In genomic region chr8:106511531-106512041, GRCm38 (mm10) we compare ENCODE assay signal across 9 mouse cellular contexts. TPM values are rescaled to one million over a fixed set of nuclear protein-coding genes. Genes with fewer than 3 reads are reported as not detected.
DNase-seq lines count a peak whose midpoint lies in the region; ATAC-seq and TF ChIP-seq lines count a peak whose summit lies in the region.
"Had no signal": no experiment of that assay in that cellular context is flagged by ENCODE, and none has a peak within 500 bp of the region (broad histone marks: within the 10 kb centered on the region; RNA-seq: fewer than 3 reads in every experiment).

No protein-coding gene starts in this region.

- peaks cover 11% of the 10 kb centered on the region for H3K4me1 ChIP-seq in lung, adult 2 months (ENCODE audit: control insufficient read depth, insufficient read depth, low read length)
- H3K4me1 ChIP-seq in heart, embryonic 14.5 days (ENCODE audit: control insufficient read depth in 2 of 2, insufficient read depth in 2 of 2, low read length in 2 of 2) = peaks cover 16 to 33% of the 10 kb centered on the region in 2 experiments
- H3K4me1 ChIP-seq in limb, embryonic 12.5 days (replicated peaks) = peaks cover 74% of the 10 kb centered on the region
- peaks cover 24% of the 10 kb centered on the region for H3K4me1 ChIP-seq in neural tube, embryonic 11.5 days (ENCODE audit: control insufficient read depth, insufficient read depth, low read length)

- no peak for TF ChIP-seq CTCF in lung, adult 2 months (IDR thresholded peaks at IDR 0.05; ENCODE audit: insufficient read depth, low read length)

- H3K9ac ChIP-seq in heart, embryonic 14.5 days (ENCODE audit: low read length) = peak overlapping the region; percentile 92
- peak overlapping the region; percentile 71 for H3K9ac ChIP-seq in limb, embryonic 12.5 days (replicated peaks)
- peak overlapping the region; percentile 37 for H3K9ac ChIP-seq in neural tube, embryonic 11.5 days (ENCODE audit: low read length)

- peak overlapping the region; percentile 26 for H3K4me3 ChIP-seq in lung, adult 2 months (replicated peaks; ENCODE audit: extremely low read depth, low read depth, low read length)
- peak overlapping the region; percentile 66 to 68 for H3K4me3 ChIP-seq in heart, embryonic 14.5 days (ENCODE audit: control insufficient read depth in 1 of 2, insufficient read depth in 1 of 2, low read depth in 1 of 2, low read length in 2 of 2)
- H3K4me3 ChIP-seq in limb, embryonic 12.5 days (replicated peaks) = peak overlapping the region; percentile 63
- H3K4me3 ChIP-seq in neural tube, embryonic 11.5 days (ENCODE audit: low read depth, low read length) = peak overlapping the region; percentile 35

- peak overlapping the region; percentile 85 for H3K4me2 ChIP-seq in heart, embryonic 14.5 days (ENCODE audit: low read length)
- H3K4me2 ChIP-seq in limb, embryonic 12.5 days = peak overlapping the region; percentile 77
- peak overlapping the region; percentile 59 for H3K4me2 ChIP-seq in neural tube, embryonic 11.5 days (ENCODE audit: low read depth)

- H3K36me3 ChIP-seq in heart, embryonic 14.5 days (ENCODE audit: control insufficient read depth, insufficient read depth, low read length) = no peaks in the 10 kb centered on the region
- H3K36me3 ChIP-seq in limb, embryonic 12.5 days = peaks cover 10% of the 10 kb centered on the region
- H3K36me3 ChIP-seq in neural tube, embryonic 11.5 days (ENCODE audit: control insufficient read depth, insufficient read depth, low read length) = no peaks in the 10 kb centered on the region

- no peaks in the 10 kb centered on the region for H3K27me3 ChIP-seq in heart, embryonic 14.5 days (ENCODE audit: control insufficient read depth, insufficient read depth, low read length)
- H3K27me3 ChIP-seq in limb, embryonic 12.5 days = peaks cover 15% of the 10 kb centered on the region
- H3K27me3 ChIP-seq in neural tube, embryonic 11.5 days (ENCODE audit: control insufficient read depth, insufficient read depth, low read length) = peaks cover 42% of the 10 kb centered on the region

- no peaks in the 10 kb centered on the region for H3K9me3 ChIP-seq in heart, embryonic 14.5 days (ENCODE audit: control insufficient read depth, low read length)
- no peaks in the 10 kb centered on the region for H3K9me3 ChIP-seq in limb, embryonic 12.5 days
- H3K9me3 ChIP-seq in neural tube, embryonic 11.5 days (ENCODE audit: control insufficient read depth, low read length) = no peaks in the 10 kb centered on the region

- DNase-seq in lung, adult 2 months = peak; percentile 9
- no peak for DNase-seq in lung, postnatal 25 days (ENCODE audit: low spot score)
- DNase-seq in neural tube, embryonic 11.5 days (ENCODE audit: low spot score) = peak; percentile 52
- no peak for DNase-seq in adrenal gland, adult 18-20 months (ENCODE audit: low spot score in 2 of 2)
- no peak for DNase-seq in right cerebral cortex, postnatal 4 days

- 2% methylated on average over 30 of the region's 30 CpGs for WGBS in lung, adult 2 months
- under 1% methylated on average over 29 of the region's 30 CpGs for WGBS in heart, embryonic 14.5 days
- WGBS in limb, embryonic 12.5 days = under 1% methylated on average over 30 of the region's 30 CpGs
- WGBS in neural tube, embryonic 11.5 days = under 1% methylated on average over 26 of the region's 30 CpGs

- ATAC-seq in heart, embryonic 14.5 days (ENCODE audit: insufficient number of reproducible peaks, insufficient read depth, low FRiP score, low read depth) = peak; percentile 20
- ATAC-seq in limb, embryonic 12.5 days (ENCODE audit: insufficient number of reproducible peaks, insufficient read depth, low FRiP score, low TSS enrichment, low read depth) = no peak; the same call in 1 of the 2 replicates
- ATAC-seq in neural tube, embryonic 11.5 days (ENCODE audit: insufficient read depth, low FRiP score, low TSS enrichment) = peak; percentile 23; the same call in 1 of the 2 replicates
- ATAC-seq in cerebellum, adult (ENCODE audit: insufficient number of reproducible peaks, low FRiP score, low TSS enrichment) = no peak

- H3K27ac ChIP-seq in heart, embryonic 14.5 days (replicated peaks in 1 of 2; ENCODE audit: control insufficient read depth in 1 of 2, insufficient read depth in 1 of 2, low read depth in 2 of 2, low read length in 2 of 2) = peak overlapping the region; percentile 81 to 92
- peak overlapping the region; percentile 93 for H3K27ac ChIP-seq in limb, embryonic 12.5 days
- peak overlapping the region; percentile 39; the same call in 1 of the 2 replicates for H3K27ac ChIP-seq in neural tube, embryonic 11.5 days (ENCODE audit: low read depth, low read length)

- TF ChIP-seq POLR2A in lung, adult 2 months (IDR thresholded peaks at IDR 0.05; ENCODE audit: borderline replicate concordance, extremely low read depth, low read depth, low read length) = no peak

RNA-seq across cellular contexts. Expression of gene Cdh3, which starts 0.9 kb away (rescaled TPM):
- 1.3 and 2.0 TPM in 2 replicates for polyA plus RNA-seq in lung, adult 2 months (2012; rRNA removed)
- polyA plus RNA-seq in heart, embryonic 14.5 days (2014; fragmentation: Nextera tagmentation; extraction: Ambion mirVana) = 9.2 and 15.0 TPM in 2 replicates
- 62.2 and 65.0 TPM in 2 replicates for polyA plus RNA-seq in limb, embryonic 12.5 days (2016; fragmentation: Nextera tagmentation; extraction: Ambion mirVana)
- 5.4 and 7.5 TPM in 2 replicates for polyA plus RNA-seq in neural tube, embryonic 11.5 days (2014; fragmentation: Nextera tagmentation; extraction: Ambion mirVana)
- under 1 TPM; 0.36 to 0.83 TPM for total RNA-seq in adrenal gland, adult 18-20 months (2021)

RNA-seq across cellular contexts. Expression of gene 6030452D12Rik, which starts 11.3 kb away (rescaled TPM):
- polyA plus RNA-seq in lung, adult 2 months (2012; rRNA removed) = not detected in 2 replicates
- polyA plus RNA-seq in heart, embryonic 14.5 days (2014; fragmentation: Nextera tagmentation; extraction: Ambion mirVana) = not detected in 2 replicates
- polyA plus RNA-seq in limb, embryonic 12.5 days (2016; fragmentation: Nextera tagmentation; extraction: Ambion mirVana) = not detected in 2 replicates
- polyA plus RNA-seq in neural tube, embryonic 11.5 days (2014; fragmentation: Nextera tagmentation; extraction: Ambion mirVana) = not detected in 2 replicates
- not detected for total RNA-seq in adrenal gland, adult 18-20 months (2021)
- total RNA-seq: heart, postnatal 36 days had no signal

Comparison
In these comparisons a context has a peak if more than half of its experiments do, and no peak if none do; other contexts are left out.
1. DNase-seq: peak in lung, adult 2 months (single experiment) and neural tube, embryonic 11.5 days (single experiment); none in lung, postnatal 25 days (single experiment), adrenal gland, adult 18-20 months (0 of 2) and right cerebral cortex, postnatal 4 days (single experiment).
2. ATAC-seq: peak in heart, embryonic 14.5 days (single experiment) and neural tube, embryonic 11.5 days (single experiment); none in limb, embryonic 12.5 days (single experiment) and cerebellum, adult (single experiment).
3. H3K27ac ChIP-seq: peak in every context shown above with its lines; median percentile 93 in limb, embryonic 12.5 days; 86 in heart, embryonic 14.5 days; 39 in neural tube, embryonic 11.5 days.
4. H3K9ac ChIP-seq: peak in every context shown above with its lines; median percentile 92 in heart, embryonic 14.5 days; 71 in limb, embryonic 12.5 days; 37 in neural tube, embryonic 11.5 days.
5. Peak in every context shown above with its lines, with median percentiles within 50 percentile points of each other: H3K4me3 ChIP-seq and H3K4me2 ChIP-seq.